Mouse (Mus musculus) hindbrain, embryonic 10.5 days (tissue): ENCODE measurements around the gene Cflar. TPM values are rescaled to one million over a fixed set of nuclear protein-coding genes. Genes with fewer than 3 reads are reported as not detected.

Experiments
- DNase-seq: peaks from one replicate; pipeline ENCODE4 v3.0.0-alpha.2; 2017; ENCODE audit warnings: low spot score
- H3K27ac ChIP-seq: fragments of 300-500 bp; sonication (generic); 2 replicates; pipeline ENCODE4 v1.5.1; 2016; ENCODE audit warnings: mild to moderate bottlenecking, moderate library complexity
- H3K27me3 ChIP-seq: fragments of 300-500 bp; sonication (generic); 2 replicates; pipeline ENCODE4 v1.6.1; 2016; ENCODE audit warnings: mild to moderate bottlenecking; ENCODE audit not compliant: poor library complexity, insufficient read depth, severe bottlenecking
- H3K36me3 ChIP-seq: fragments of 300-500 bp; sonication (generic); 2 replicates; pipeline ENCODE4 v1.6.1; 2016; ENCODE audit warnings: mild to moderate bottlenecking, moderate library complexity
- H3K4me1 ChIP-seq: fragments of 300-500 bp; sonication (generic); replicated peaks from 2 replicates; pipeline ENCODE4 v1.6.1; 2016; ENCODE audit warnings: mild to moderate bottlenecking
- H3K4me3 ChIP-seq: fragments of 300-500 bp; sonication (generic); 2 replicates; pipeline ENCODE4 v1.5.1; 2016; ENCODE audit warnings: mild to moderate bottlenecking, moderate library complexity
- H3K9me3 ChIP-seq: fragments of 300-500 bp; sonication (generic); 2 replicates; pipeline ENCODE4 v1.6.1; 2016; ENCODE audit warnings: mild to moderate bottlenecking, moderate library complexity
- WGBS: fragments of 180-500 bp; shearing (Covaris S2); methylation state at CpG from one replicate; pipeline ENCODE4 v1.1.7; 2016; 5-methylcytosine and 5-hydroxymethylcytosine counted together
- polyA plus RNA-seq: library from polyadenylated mRNA; unstranded; fragments of >200 nt; fragmentation: Nextera tagmentation; extraction: Ambion mirVana; gene quantifications from 2 replicates; pipeline ENCODE4 v1.2.1, GENCODE M21; 2016

Cflar gene
- polyA plus RNA-seq, 1 experiment from 2014 or later = 26.6 TPM

- no peak for DNase-seq
- H3K36me3 ChIP-seq = peaks cover 45% of the 10 kb centered on the region
- H3K27ac ChIP-seq = no peak overlapping the region
- H3K9me3 ChIP-seq = no peaks in the 10 kb centered on the region
- H3K4me1 ChIP-seq = peaks cover 20% of the 10 kb centered on the region
- no peaks in the 10 kb centered on the region for H3K27me3 ChIP-seq
- no peak overlapping the region for H3K4me3 ChIP-seq
Measured at GRCm38 (mm10) chr1:58715536-58715935, 4.2 kb downstream of the Cflar start.

GRCm38 (mm10) chr1:58716162-58716882, 5.0 kb downstream of the Cflar start:
- Histone ChIP-seq H3K4me1 (peaks cover 14% of the 10 kb centered on the region), H3K27ac (no peak overlapping the region), H3K36me3 (peaks cover 45% of the 10 kb centered on the region), H3K4me3 (no peak overlapping the region), H3K9me3 (no peaks in the 10 kb centered on the region), H3K27me3 (no peaks in the 10 kb centered on the region)
- WGBS = 67% methylated on average over 7 of the region's 7 CpGs
- DNase-seq = no peak

- no peaks in the 10 kb centered on the region for H3K9me3 ChIP-seq
- H3K4me1 ChIP-seq = peaks cover 14% of the 10 kb centered on the region
- no peak overlapping the region for H3K4me3 ChIP-seq
- WGBS = 95% methylated on average over 4 of the region's 4 CpGs
- H3K36me3 ChIP-seq = peaks cover 45% of the 10 kb centered on the region
- DNase-seq = no peak
- no peak overlapping the region for H3K27ac ChIP-seq
- no peaks in the 10 kb centered on the region for H3K27me3 ChIP-seq
Measured at GRCm38 (mm10) chr1:58716883-58717220, 5.5 kb downstream of the Cflar start.

GRCm38 (mm10) chr1:58717589-58718270, 6.4 kb downstream of the Cflar start:
- WGBS = 94% methylated on average over 8 of the region's 8 CpGs
- Histone ChIP-seq H3K9me3 (no peaks in the 10 kb centered on the region), H3K36me3 (peaks cover 45% of the 10 kb centered on the region), H3K4me3 (no peak overlapping the region), H3K27ac (no peak overlapping the region), H3K4me1 (peaks cover 11% of the 10 kb centered on the region), H3K27me3 (no peaks in the 10 kb centered on the region)
- no peak for DNase-seq

GRCm38 (mm10) chr1:58719356-58719945, 8.1 kb downstream of the Cflar start:
- no peaks in the 10 kb centered on the region for H3K27me3 ChIP-seq
- H3K9me3 ChIP-seq = no peaks in the 10 kb centered on the region
- DNase-seq = no peak
- H3K36me3 ChIP-seq = peaks cover 45% of the 10 kb centered on the region
- H3K27ac ChIP-seq = no peak overlapping the region
- WGBS = 91% methylated on average over 7 of the region's 7 CpGs
- peaks cover 9% of the 10 kb centered on the region for H3K4me1 ChIP-seq
- no peak overlapping the region for H3K4me3 ChIP-seq

- Histone ChIP-seq H3K36me3 (peaks cover 40% of the 10 kb centered on the region), H3K9me3 (no peaks in the 10 kb centered on the region), H3K4me1 (peaks cover 8% of the 10 kb centered on the region; the same call in 1 of the 2 replicates), H3K27me3 (no peaks in the 10 kb centered on the region), H3K4me3 (no peak overlapping the region), H3K27ac (no peak overlapping the region)
- WGBS = 93% methylated on average over 8 of the region's 8 CpGs
- DNase-seq = no peak
Measured at GRCm38 (mm10) chr1:58720090-58720489, 8.8 kb downstream of the Cflar start.

GRCm38 (mm10) chr1:58720988-58721387, 9.7 kb downstream of the Cflar start:
- WGBS = 86% methylated on average over 4 of the region's 4 CpGs
- no peak overlapping the region for H3K4me3 ChIP-seq
- no peaks in the 10 kb centered on the region for H3K9me3 ChIP-seq

GRCm38 (mm10) chr1:58722115-58722938, 11.0 kb downstream of the Cflar start:
- peaks cover 8% of the 10 kb centered on the region; the same call in 1 of the 2 replicates for H3K4me1 ChIP-seq
- no peak overlapping the region for H3K4me3 ChIP-seq
- peaks cover 30% of the 10 kb centered on the region for H3K36me3 ChIP-seq
- H3K27ac ChIP-seq = no peak overlapping the region
- DNase-seq = no peak
- H3K27me3 ChIP-seq = no peaks in the 10 kb centered on the region
- H3K9me3 ChIP-seq = no peaks in the 10 kb centered on the region
- whole genome bisulfite sequencing = 89% methylated on average over 11 of the region's 11 CpGs

More at GRCm38 (mm10) chr1:58720988-58721387, 9.7 kb downstream of the Cflar start:
- no peak overlapping the region for H3K27ac ChIP-seq
- H3K27me3 ChIP-seq = no peaks in the 10 kb centered on the region
- peaks cover 32% of the 10 kb centered on the region for H3K36me3 ChIP-seq
- peaks cover 8% of the 10 kb centered on the region; the same call in 1 of the 2 replicates for H3K4me1 ChIP-seq
- no peak for DNase-seq

- WGBS = 62% methylated on average over 7 of the region's 7 CpGs
- H3K36me3 ChIP-seq = peaks cover 32% of the 10 kb centered on the region
- H3K27ac ChIP-seq = no peak overlapping the region
- peaks cover 8% of the 10 kb centered on the region; the same call in 1 of the 2 replicates for H3K4me1 ChIP-seq
- no peak for DNase-seq
- no peaks in the 10 kb centered on the region for H3K27me3 ChIP-seq
- no peak overlapping the region for H3K4me3 ChIP-seq
- no peaks in the 10 kb centered on the region for H3K9me3 ChIP-seq
Measured at GRCm38 (mm10) chr1:58723062-58723808, 11.9 kb downstream of the Cflar start.

GRCm38 (mm10) chr1:58723809-58724405, 12.6 kb downstream of the Cflar start:
- Histone ChIP-seq H3K36me3 (peaks cover 38% of the 10 kb centered on the region), H3K4me3 (no peak overlapping the region), H3K9me3 (no peaks in the 10 kb centered on the region), H3K27ac (no peak overlapping the region), H3K27me3 (no peaks in the 10 kb centered on the region), H3K4me1 (peaks cover 8% of the 10 kb centered on the region; the same call in 1 of the 2 replicates)
- 66% methylated on average over 7 of the region's 7 CpGs for WGBS
- DNase-seq = no peak

- no peak overlapping the region for H3K27ac ChIP-seq
- H3K36me3 ChIP-seq = peaks cover 39% of the 10 kb centered on the region
- DNase-seq = no peak
- peaks cover 8% of the 10 kb centered on the region; the same call in 1 of the 2 replicates for H3K4me1 ChIP-seq
- WGBS = 51% methylated on average over 8 of the region's 9 CpGs
- no peak overlapping the region for H3K4me3 ChIP-seq
- no peaks in the 10 kb centered on the region for H3K27me3 ChIP-seq
- no peaks in the 10 kb centered on the region for H3K9me3 ChIP-seq
Measured at GRCm38 (mm10) chr1:58724533-58724932, 13.2 kb downstream of the Cflar start.

GRCm38 (mm10) chr1:58725095-58725494, 13.8 kb downstream of the Cflar start:
- DNase-seq = no peak

More at GRCm38 (mm10) chr1:58725095-58725494, 13.8 kb downstream of the Cflar start:
- no peaks in the 10 kb centered on the region for H3K27me3 ChIP-seq
- no peak overlapping the region for H3K4me3 ChIP-seq
- H3K36me3 ChIP-seq = peaks cover 39% of the 10 kb centered on the region
- no peak overlapping the region for H3K27ac ChIP-seq
- peaks cover 8% of the 10 kb centered on the region; the same call in 1 of the 2 replicates for H3K4me1 ChIP-seq
- H3K9me3 ChIP-seq = no peaks in the 10 kb centered on the region
